Mouse (Mus musculus): ENCODE data around the gene Snx10. TPM values are rescaled to one million over a fixed set of nuclear protein-coding genes. Genes with fewer than 3 reads are reported as not detected.

Snx10 gene
- polyA plus RNA-seq, 1 experiment = 4.3 TPM

DNA sequence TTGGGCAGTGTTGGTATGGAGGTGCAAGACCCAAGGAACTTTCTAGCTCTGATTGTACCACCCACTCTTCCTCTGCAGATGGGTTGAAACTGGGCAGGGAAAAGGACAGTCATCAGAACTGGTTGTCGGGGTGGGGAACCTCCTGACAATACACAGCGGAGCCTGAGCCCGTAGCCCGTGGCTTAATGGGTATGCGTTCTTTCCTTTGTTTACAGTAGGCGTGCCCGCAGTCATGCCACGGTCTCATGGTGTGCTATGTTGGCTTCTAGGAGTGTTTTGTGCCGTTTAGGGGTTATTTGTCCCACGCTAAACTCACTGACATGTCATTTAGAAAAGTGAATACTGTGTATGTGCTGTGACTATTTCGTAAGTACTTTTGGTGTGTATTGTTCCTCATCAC is 90.0 kb downstream of the Snx10 start:
- H3K27me3 ChIP-seq (ENCODE audit: control insufficient read depth, insufficient read depth, low read length) = peaks cover 5% of the 10 kb centered on the region; the same call in 1 of the 2 replicates
- no peak overlapping the region for H3K27ac ChIP-seq (ENCODE audit: control insufficient read depth, insufficient read depth, low read length)
- DNase-seq = no peak
- no peaks in the 10 kb centered on the region for H3K36me3 ChIP-seq (ENCODE audit: control insufficient read depth, insufficient read depth, low read length)
- TF ChIP-seq CTCF (IDR thresholded peaks at IDR 0.05; ENCODE audit: borderline replicate concordance, control insufficient read depth, extremely low read depth, insufficient read depth, low read length, poor library complexity) (no peak), POLR2A (IDR thresholded peaks at IDR 0.05; ENCODE audit: control insufficient read depth, extremely low read depth, insufficient read depth, low read length, poor library complexity) (no peak)
- no peak overlapping the region for H3K4me3 ChIP-seq (ENCODE audit: control insufficient read depth, insufficient read depth, low read length)
- peaks cover 5% of the 10 kb centered on the region for H3K4me1 ChIP-seq (replicated peaks; ENCODE audit: control insufficient read depth, insufficient read depth, low read length)
- 93% methylated on average over 11 of the region's 11 CpGs for WGBS

- Histone ChIP-seq H3K4me3 (ENCODE audit: control insufficient read depth, insufficient read depth, low read length) (no peak overlapping the region), H3K36me3 (ENCODE audit: control insufficient read depth, insufficient read depth, low read length) (no peaks in the 10 kb centered on the region), H3K27me3 (ENCODE audit: control insufficient read depth, insufficient read depth, low read length) (no peaks in the 10 kb centered on the region), H3K27ac (ENCODE audit: control insufficient read depth, insufficient read depth, low read length) (no peak overlapping the region), H3K4me1 (replicated peaks; ENCODE audit: control insufficient read depth, insufficient read depth, low read length) (no peaks in the 10 kb centered on the region)
- 91% methylated on average over 5 of the region's 5 CpGs for WGBS
- no peak for TF ChIP-seq CTCF (IDR thresholded peaks at IDR 0.05; ENCODE audit: borderline replicate concordance, control insufficient read depth, extremely low read depth, insufficient read depth, low read length, poor library complexity)
- no peak for TF ChIP-seq POLR2A (IDR thresholded peaks at IDR 0.05; ENCODE audit: control insufficient read depth, extremely low read depth, insufficient read depth, low read length, poor library complexity)
- no peak for DNase-seq
Observed at GRCm38 (mm10) chr6:51626843-51627242, 103.1 kb downstream of the Snx10 start.

DNA sequence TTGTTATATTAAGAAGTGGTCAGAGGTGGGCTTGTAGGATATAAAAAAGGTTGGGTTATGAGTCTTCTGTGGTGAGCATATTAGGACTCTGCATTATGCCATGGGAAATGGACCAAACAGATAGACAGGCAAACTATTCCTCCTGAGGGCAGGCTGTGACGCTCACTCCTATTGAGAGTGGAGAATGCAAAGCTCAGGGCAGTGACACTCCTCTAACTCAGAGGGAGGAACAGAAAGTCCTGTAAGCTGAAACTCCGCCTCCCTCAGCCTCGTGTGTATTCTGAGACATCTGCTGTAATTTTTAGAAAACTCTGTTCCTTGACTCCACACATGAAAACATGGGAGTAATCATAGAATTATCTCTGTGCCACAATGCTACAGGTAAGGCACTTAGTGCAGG is 106.0 kb downstream of the Snx10 start:
- peaks cover 5% of the 10 kb centered on the region for H3K4me1 ChIP-seq (replicated peaks; ENCODE audit: control insufficient read depth, insufficient read depth, low read length)
- no peak overlapping the region for H3K27ac ChIP-seq (ENCODE audit: control insufficient read depth, insufficient read depth, low read length)
- H3K27me3 ChIP-seq (ENCODE audit: control insufficient read depth, insufficient read depth, low read length) = no peaks in the 10 kb centered on the region
- no peak for DNase-seq
- no peak overlapping the region for H3K4me3 ChIP-seq (ENCODE audit: control insufficient read depth, insufficient read depth, low read length)
- 53% methylated on average over 3 of the region's 3 CpGs for WGBS
- TF ChIP-seq POLR2A (IDR thresholded peaks at IDR 0.05; ENCODE audit: control insufficient read depth, extremely low read depth, insufficient read depth, low read length, poor library complexity) (no peak), CTCF (IDR thresholded peaks at IDR 0.05; ENCODE audit: borderline replicate concordance, control insufficient read depth, extremely low read depth, insufficient read depth, low read length, poor library complexity) (no peak)
- H3K36me3 ChIP-seq (ENCODE audit: control insufficient read depth, insufficient read depth, low read length) = no peaks in the 10 kb centered on the region

DNA sequence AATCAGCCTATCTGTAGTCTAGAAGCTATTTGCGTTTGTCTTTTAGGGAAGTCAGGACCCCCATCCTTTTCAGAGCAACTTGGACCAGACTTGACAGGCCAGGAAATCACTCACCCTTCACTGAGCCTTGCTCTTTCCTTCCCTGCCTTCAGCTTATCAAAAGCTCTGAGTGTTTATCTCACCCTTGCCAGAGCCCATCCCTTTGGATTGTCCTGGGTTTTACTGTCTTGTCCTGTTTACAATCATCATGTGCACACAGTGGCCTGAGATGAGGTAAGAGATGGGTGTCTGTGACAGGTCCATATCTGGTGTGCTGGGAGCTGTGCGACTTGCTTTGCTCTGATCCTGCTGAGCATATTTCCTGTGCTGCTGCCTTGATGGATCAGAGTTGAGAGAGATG is 106.5 kb downstream of the Snx10 start:
- H3K36me3 ChIP-seq (ENCODE audit: control insufficient read depth, insufficient read depth, low read length) = no peaks in the 10 kb centered on the region
- 37% methylated on average over 2 of the region's 2 CpGs for WGBS
- no peak overlapping the region for H3K27ac ChIP-seq (ENCODE audit: control insufficient read depth, insufficient read depth, low read length)
- no peaks in the 10 kb centered on the region for H3K27me3 ChIP-seq (ENCODE audit: control insufficient read depth, insufficient read depth, low read length)
- TF ChIP-seq CTCF (IDR thresholded peaks at IDR 0.05; ENCODE audit: borderline replicate concordance, control insufficient read depth, extremely low read depth, insufficient read depth, low read length, poor library complexity) (no peak), POLR2A (IDR thresholded peaks at IDR 0.05; ENCODE audit: control insufficient read depth, extremely low read depth, insufficient read depth, low read length, poor library complexity) (no peak)
- DNase-seq = no peak
- H3K4me3 ChIP-seq (ENCODE audit: control insufficient read depth, insufficient read depth, low read length) = no peak overlapping the region
- H3K4me1 ChIP-seq (replicated peaks; ENCODE audit: control insufficient read depth, insufficient read depth, low read length) = peaks cover 5% of the 10 kb centered on the region

DNA sequence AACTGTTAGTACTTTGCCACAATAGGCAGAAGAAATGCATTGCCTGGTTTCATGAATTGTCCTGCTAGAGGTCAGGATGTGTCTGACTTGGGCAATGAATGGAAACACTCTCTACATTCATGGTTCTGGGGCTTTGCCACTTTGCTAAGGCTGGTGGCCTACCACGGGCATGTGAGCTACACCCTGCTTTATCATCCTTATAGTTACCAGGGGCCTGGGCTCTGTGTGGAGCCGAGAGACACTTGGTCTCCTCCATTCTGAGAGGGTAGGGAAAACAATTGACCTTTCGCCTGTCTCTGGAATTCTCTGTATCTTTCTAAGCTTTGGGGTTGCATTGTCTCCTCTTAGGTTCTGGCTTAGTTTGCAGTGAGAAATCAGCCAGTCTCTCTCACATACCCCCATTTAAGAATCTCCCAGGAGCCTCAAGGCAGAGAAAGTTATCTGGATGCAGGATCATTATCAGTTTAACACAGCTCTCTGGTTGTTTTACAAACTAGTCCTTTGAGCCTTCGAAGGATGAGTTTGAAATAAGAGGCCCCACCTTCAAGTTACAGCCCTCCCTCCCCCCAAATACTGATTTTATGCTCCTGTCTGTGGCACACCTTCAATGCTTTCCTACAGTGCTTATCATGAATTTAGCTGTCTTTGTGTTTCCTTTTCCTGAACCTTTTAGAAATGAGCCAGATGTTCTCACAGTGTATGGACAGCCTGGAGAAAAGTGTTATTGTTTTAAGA is 109.4 kb downstream of the Snx10 start:
- H3K36me3 ChIP-seq (ENCODE audit: control insufficient read depth, insufficient read depth, low read length) = no peaks in the 10 kb centered on the region
- WGBS = 58% methylated on average over 4 of the region's 4 CpGs
- TF ChIP-seq CTCF (IDR thresholded peaks at IDR 0.05; ENCODE audit: borderline replicate concordance, control insufficient read depth, extremely low read depth, insufficient read depth, low read length, poor library complexity) = no peak
- no peak for TF ChIP-seq POLR2A (IDR thresholded peaks at IDR 0.05; ENCODE audit: control insufficient read depth, extremely low read depth, insufficient read depth, low read length, poor library complexity)
- no peaks in the 10 kb centered on the region for H3K27me3 ChIP-seq (ENCODE audit: control insufficient read depth, insufficient read depth, low read length)
- H3K4me3 ChIP-seq (ENCODE audit: control insufficient read depth, insufficient read depth, low read length) = no peak overlapping the region
- DNase-seq = no peak
- no peak overlapping the region for H3K27ac ChIP-seq (ENCODE audit: control insufficient read depth, insufficient read depth, low read length)
- H3K4me1 ChIP-seq (replicated peaks; ENCODE audit: control insufficient read depth, insufficient read depth, low read length) = peaks cover 9% of the 10 kb centered on the region

DNA sequence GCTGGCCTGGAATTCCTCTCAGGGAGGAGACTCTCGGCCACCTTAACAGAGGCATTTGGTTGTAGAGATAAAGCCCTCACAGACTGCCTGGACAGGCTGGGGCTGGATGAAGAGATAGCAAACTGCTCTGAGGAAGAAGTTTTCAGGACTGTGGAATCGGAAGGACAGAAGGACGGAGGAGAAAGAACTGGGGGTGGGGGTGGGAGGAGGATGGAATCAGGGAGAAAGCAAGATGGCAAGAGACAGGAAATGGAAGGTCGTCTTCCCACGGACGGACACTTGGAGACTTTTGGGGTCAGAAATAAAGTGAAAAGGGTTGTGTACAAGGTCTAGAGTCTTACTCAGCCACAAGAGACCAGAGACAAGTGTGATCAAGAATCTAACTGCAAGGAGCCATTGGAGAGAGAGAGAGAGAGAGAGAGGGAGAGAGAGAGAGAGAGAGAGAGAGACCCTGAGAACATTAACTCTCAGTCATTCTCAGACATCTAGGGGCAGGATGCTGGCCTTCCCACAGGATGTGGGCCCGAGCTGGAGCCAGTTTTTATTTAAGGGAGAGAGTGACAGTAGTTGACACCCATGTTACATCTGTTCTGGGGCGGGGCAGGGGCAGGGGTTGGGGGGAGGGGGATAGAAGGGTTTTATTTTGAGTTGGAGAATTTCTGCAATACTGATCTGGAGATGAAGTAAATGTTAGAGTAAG is 110.1 kb downstream of the Snx10 start:
- Histone ChIP-seq H3K27me3 (ENCODE audit: control insufficient read depth, insufficient read depth, low read length) (no peaks in the 10 kb centered on the region), H3K36me3 (ENCODE audit: control insufficient read depth, insufficient read depth, low read length) (no peaks in the 10 kb centered on the region), H3K4me3 (ENCODE audit: control insufficient read depth, insufficient read depth, low read length) (no peak overlapping the region), H3K4me1 (replicated peaks; ENCODE audit: control insufficient read depth, insufficient read depth, low read length) (peaks cover 10% of the 10 kb centered on the region), H3K27ac (ENCODE audit: control insufficient read depth, insufficient read depth, low read length) (no peak overlapping the region)
- DNase-seq = no peak
- WGBS = 31% methylated on average over 8 of the region's 8 CpGs
- no peak for TF ChIP-seq CTCF (IDR thresholded peaks at IDR 0.05; ENCODE audit: borderline replicate concordance, control insufficient read depth, extremely low read depth, insufficient read depth, low read length, poor library complexity)
- no peak for TF ChIP-seq POLR2A (IDR thresholded peaks at IDR 0.05; ENCODE audit: control insufficient read depth, extremely low read depth, insufficient read depth, low read length, poor library complexity)

Measured in thymus, adult 2 months (tissue).